In genomic region chr12:77045356-77045755, GRCm38 (mm10) we compare ENCODE assay signal across 25 mouse cellular contexts.
DNase-seq lines count a peak whose midpoint lies in the region; ATAC-seq and TF ChIP-seq lines count a peak whose summit lies in the region.
"Had no signal": no experiment of that assay in that cellular context is flagged by ENCODE, and none has a peak within 500 bp of the region (broad histone marks: within the 10 kb centered on the region; RNA-seq: fewer than 3 reads in every experiment).

No protein-coding gene starts in this region.

- no peak overlapping the region for H3K27ac ChIP-seq in stomach, postnatal 0 days (replicated peaks)
- no peak overlapping the region for H3K27ac ChIP-seq in liver, embryonic 12.5 days
- no peak overlapping the region for H3K27ac ChIP-seq in embryonic facial prominence, embryonic 10.5 days (replicated peaks)
- H3K27ac ChIP-seq: forebrain, embryonic 15.5 days; hindbrain, embryonic 14.5 days; kidney, embryonic 15.5 days; left cerebral cortex, adult 2 months; limb, embryonic 12.5 days; macrophage; midbrain, embryonic 13.5 days; neural tube, embryonic 15.5 days; stomach, embryonic 15.5 days had no signal

- H3K36me3 ChIP-seq in stomach, postnatal 0 days (ENCODE audit: control insufficient read depth, insufficient read depth, low read length): no peaks in the 10 kb centered on the region
- H3K36me3 ChIP-seq in liver, embryonic 12.5 days: no peaks in the 10 kb centered on the region
- H3K36me3 ChIP-seq in embryonic facial prominence, embryonic 10.5 days (replicated peaks): no peaks in the 10 kb centered on the region
- H3K36me3 ChIP-seq: forebrain, embryonic 15.5 days; heart, embryonic 12.5 days; kidney, embryonic 15.5 days; limb, embryonic 12.5 days; midbrain, embryonic 13.5 days; neural tube, embryonic 15.5 days; stomach, embryonic 15.5 days had no signal

- H3K4me3 ChIP-seq in stomach, postnatal 0 days (ENCODE audit: low read depth, low read length): no peak overlapping the region
- no peak overlapping the region for H3K4me3 ChIP-seq in liver, embryonic 12.5 days
- no peak overlapping the region for H3K4me3 ChIP-seq in embryonic facial prominence, embryonic 10.5 days
- H3K4me3 ChIP-seq: forebrain, embryonic 15.5 days; heart, embryonic 12.5 days; kidney, embryonic 15.5 days; left cerebral cortex, adult 2 months; limb, embryonic 12.5 days; midbrain, embryonic 13.5 days; neural tube, embryonic 15.5 days; stomach, embryonic 15.5 days had no signal

- H3K4me1 ChIP-seq in stomach, postnatal 0 days (replicated peaks; ENCODE audit: control insufficient read depth, insufficient read depth): no peaks in the 10 kb centered on the region
- H3K4me1 ChIP-seq in liver, embryonic 12.5 days: no peaks in the 10 kb centered on the region
- peaks cover 35% of the 10 kb centered on the region for H3K4me1 ChIP-seq in embryonic facial prominence, embryonic 10.5 days
- H3K4me1 ChIP-seq: forebrain, embryonic 15.5 days; heart, embryonic 12.5 days; midbrain, embryonic 13.5 days; stomach, embryonic 15.5 days had no signal

- DNase-seq in adrenal gland, adult 2 months: peak; percentile 69
- DNase-seq in adrenal gland, postnatal 4 days (ENCODE audit: low spot score in 2 of 2): no peak
- peak; percentile 59 for DNase-seq in 3T3-L1 (ENCODE audit: low read depth, low spot score)
- DNase-seq in adrenal gland, adult 8-10 months: peak; percentile 51
- no peak for DNase-seq in stomach, postnatal 0 days (ENCODE audit: low spot score)
- no peak for DNase-seq in embryonic facial prominence, embryonic 10.5 days (ENCODE audit: low spot score)
- DNase-seq: B cell, adult 2 months; gastrocnemius, postnatal 25 days; right cerebral cortex, postnatal 25 days; thymus, postnatal 14 days had no signal

- TF ChIP-seq EP300 in stomach, postnatal 0 days (optimal IDR thresholded peaks at IDR 0.05): no peak

- TF ChIP-seq CTCF in stomach, postnatal 0 days (IDR thresholded peaks at IDR 0.05; ENCODE audit: low read depth): no peak

- H3K4me2 ChIP-seq in stomach, postnatal 0 days (replicated peaks; ENCODE audit: low read depth): no peak overlapping the region
- H3K4me2 ChIP-seq in liver, embryonic 12.5 days: no peak overlapping the region
- H3K4me2 ChIP-seq: forebrain, embryonic 15.5 days; heart, embryonic 12.5 days; hindbrain, embryonic 14.5 days; kidney, embryonic 15.5 days; limb, embryonic 12.5 days; liver, embryonic 11.5 days; midbrain, embryonic 13.5 days; neural tube, embryonic 15.5 days; stomach, embryonic 15.5 days had no signal

- H3K9ac ChIP-seq in stomach, postnatal 0 days (ENCODE audit: low read length): no peak overlapping the region
- H3K9ac ChIP-seq in liver, embryonic 12.5 days: no peak overlapping the region
- H3K9ac ChIP-seq: forebrain, embryonic 15.5 days; heart, embryonic 12.5 days; hindbrain, embryonic 14.5 days; kidney, embryonic 15.5 days; limb, embryonic 12.5 days; midbrain, embryonic 13.5 days; neural tube, embryonic 15.5 days; stomach, embryonic 15.5 days had no signal

- no peaks in the 10 kb centered on the region for H3K9me3 ChIP-seq in stomach, postnatal 0 days (ENCODE audit: control insufficient read depth, low read length)
- no peaks in the 10 kb centered on the region for H3K9me3 ChIP-seq in liver, embryonic 12.5 days (replicated peaks)
- 0 out of 2 replicates have a peak, but pooled peaks cover 2% of the 10 kb centered on the region for H3K9me3 ChIP-seq in embryonic facial prominence, embryonic 10.5 days
- H3K9me3 ChIP-seq: forebrain, embryonic 15.5 days; heart, embryonic 12.5 days; kidney, embryonic 15.5 days; limb, embryonic 12.5 days; midbrain, embryonic 13.5 days; neural tube, embryonic 15.5 days; stomach, embryonic 15.5 days had no signal

- no peaks in the 10 kb centered on the region for H3K27me3 ChIP-seq in stomach, postnatal 0 days (ENCODE audit: control insufficient read depth, insufficient read depth, low read length)
- 0 out of 2 replicates have a peak, but pooled peaks cover 4% of the 10 kb centered on the region for H3K27me3 ChIP-seq in liver, embryonic 12.5 days (replicated peaks)
- peaks cover 61% of the 10 kb centered on the region for H3K27me3 ChIP-seq in embryonic facial prominence, embryonic 10.5 days (replicated peaks; ENCODE audit: low read depth, poor library complexity, severe bottlenecking)
- H3K27me3 ChIP-seq: CH12.LX; forebrain, embryonic 15.5 days; midbrain, embryonic 13.5 days; neural tube, embryonic 15.5 days; Patski; stomach, embryonic 15.5 days had no signal

- ATAC-seq in stomach, postnatal 0 days (ENCODE audit: low FRiP score, low TSS enrichment): peak; percentile 16; the same call in 1 of the 2 replicates
- ATAC-seq in liver, embryonic 12.5 days: no peak
- ATAC-seq: forebrain, embryonic 15.5 days; intestine, postnatal 0 days; midbrain, embryonic 13.5 days; Patski had no signal

- WGBS in stomach, postnatal 0 days: 79% methylated on average over 10 of the region's 10 CpGs
- WGBS in liver, embryonic 12.5 days (ENCODE audit: insufficient replicate concordance): 73% methylated on average over 10 of the region's 10 CpGs
- WGBS in embryonic facial prominence, embryonic 10.5 days: 88% methylated on average over 10 of the region's 10 CpGs

Comparison
In these comparisons a context has a peak if more than half of its experiments do, and no peak if none do; other contexts are left out.
1. DNase-seq: peak in adrenal gland, adult 2 months (single experiment), 3T3-L1 (single experiment) and adrenal gland, adult 8-10 months (single experiment); none in adrenal gland, postnatal 4 days (0 of 2), stomach, postnatal 0 days (single experiment) and embryonic facial prominence, embryonic 10.5 days (single experiment).